Mouse (Mus musculus) embryonic facial prominence, embryonic 11.5 days (tissue): ENCODE data around the gene Fgfr2. TPM values are rescaled to one million over a fixed set of nuclear protein-coding genes. Genes with fewer than 3 reads are reported as not detected.
"Not testable (repeated sequence)": the region's sequence is repeated elsewhere in the genome, so short reads cannot be mapped to it uniquely, and the experiment has no call there.

Experiments
- ATAC-seq: fragments of 200-750 bp; cut with Nextera tagmentation; replicated peaks from 2 replicates; pipeline ENCODE4 v1.8.0; 2017; ENCODE audit warnings: low read depth; ENCODE audit not compliant: insufficient number of reproducible peaks, low FRiP score, low TSS enrichment
- DNase-seq: peaks from one replicate; pipeline ENCODE4 v3.0.0-alpha.2; 2015; ENCODE audit warnings: low spot score
- H3K27ac ChIP-seq: fragments of 300-500 bp; sonication (generic); replicated peaks from 2 replicates; pipeline ENCODE4 v1.5.1; 2014; ENCODE audit warnings: mild to moderate bottlenecking, low read depth, low read length, control low read depth
- H3K27me3 ChIP-seq: fragments of 300-500 bp; sonication (generic); 2 replicates; pipeline ENCODE4 v1.6.1; 2014; ENCODE audit warnings: mild to moderate bottlenecking, low read length, moderate library complexity, mixed read lengths; ENCODE audit not compliant: control insufficient read depth, insufficient read depth
- H3K36me3 ChIP-seq: fragments of 300-500 bp; sonication (generic); replicated peaks from 2 replicates; pipeline ENCODE4 v1.6.1; 2014; ENCODE audit warnings: low read depth, mild to moderate bottlenecking, low read length, moderate library complexity, mixed read lengths; ENCODE audit not compliant: control insufficient read depth, insufficient read depth
- H3K4me1 ChIP-seq: fragments of 300-500 bp; sonication (generic); 2 replicates; pipeline ENCODE4 v1.6.1; 2014; ENCODE audit warnings: low read length, mixed read lengths; ENCODE audit not compliant: control insufficient read depth, insufficient read depth
- H3K4me2 ChIP-seq: fragments of 300-500 bp; sonication (generic); 2 replicates; pipeline ENCODE4 v1.6.1; 2014; ENCODE audit warnings: low read depth, mild to moderate bottlenecking, control low read depth, low read length, moderate library complexity
- H3K4me3 ChIP-seq: fragments of 300-500 bp; sonication (generic); 2 replicates; pipeline ENCODE4 v1.5.1; 2014; ENCODE audit warnings: low read depth, low read length, control low read depth
- H3K9ac ChIP-seq: fragments of 300-500 bp; sonication (generic); replicated peaks from 2 replicates; pipeline ENCODE4 v1.6.1; 2014; ENCODE audit warnings: mild to moderate bottlenecking, control low read depth, low read length
- H3K9me3 ChIP-seq: fragments of 300-500 bp; sonication (generic); replicated peaks from 2 replicates; pipeline ENCODE4 v1.6.1; 2016; ENCODE audit warnings: mild to moderate bottlenecking, low read length, inconsistent platforms, mixed read lengths; ENCODE audit not compliant: control insufficient read depth
- WGBS: fragments of 180-500 bp; shearing (Covaris S2); extraction: QIAGEN DNeasy Blood & Tissue Kit; methylation state at CpG from one replicate; pipeline ENCODE4 v1.1.7; 2014; 5-methylcytosine and 5-hydroxymethylcytosine counted together
- polyA plus RNA-seq: library from polyadenylated mRNA; unstranded; fragments of >200 nt; fragmentation: Nextera tagmentation; extraction: Ambion mirVana; gene quantifications from 2 replicates; pipeline ENCODE4 v1.2.1, GENCODE M21; 2014

The Fgfr2 gene
- polyA plus RNA-seq, 1 experiment from 2014 or later: 75.6 TPM

GRCm38 (mm10) chr7:132529206-132529605 lies 593.9 kb downstream of the Fgfr2 start:
- Histone ChIP-seq H3K36me3 (no peaks in the 10 kb centered on the region), H3K9me3 (no peaks in the 10 kb centered on the region), H3K4me3 (no peak overlapping the region), H3K4me1 (no peaks in the 10 kb centered on the region), H3K27ac (no peak overlapping the region), H3K9ac (no peak overlapping the region), H3K27me3 (no peaks in the 10 kb centered on the region), H3K4me2 (no peak overlapping the region)
- no peak for ATAC-seq
- 55% methylated on average over 3 of the region's 3 CpGs for WGBS
- no peak for DNase-seq

DNA sequence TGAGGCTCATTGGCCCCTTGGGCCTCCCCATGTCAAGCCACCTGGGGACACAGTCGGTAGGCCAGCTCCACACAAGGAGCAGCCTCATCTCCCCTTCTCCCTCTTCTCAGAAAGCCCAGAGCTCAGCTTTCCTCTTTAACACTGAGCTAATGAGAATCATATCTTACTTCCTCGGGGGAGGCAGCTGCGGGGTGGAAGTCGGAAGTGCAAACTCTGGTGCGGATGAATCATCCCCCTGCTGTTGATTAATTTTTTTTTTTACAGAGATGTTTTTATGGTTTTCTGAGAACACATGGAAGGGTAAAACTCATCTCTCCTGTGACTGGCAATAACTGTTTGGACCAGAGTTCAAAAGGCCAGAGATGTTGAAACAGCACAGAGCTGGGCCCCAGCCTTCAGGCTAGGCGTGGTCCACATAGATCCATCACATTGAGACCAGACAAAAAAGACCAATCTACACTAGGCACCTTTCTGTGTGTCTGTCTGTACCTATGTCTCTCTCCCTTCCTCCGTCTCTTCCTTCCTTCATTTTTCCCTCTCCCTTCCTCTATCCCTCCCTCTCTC lies 609.6 kb downstream of the Fgfr2 start:
- ATAC-seq (no peak), DNase-seq (no peak)
- H3K9me3 ChIP-seq: no peaks in the 10 kb centered on the region
- H3K4me2 ChIP-seq: no peak overlapping the region
- H3K36me3 ChIP-seq: no peaks in the 10 kb centered on the region
- H3K27me3 ChIP-seq: no peaks in the 10 kb centered on the region
- H3K27ac ChIP-seq: no peak overlapping the region
- no peak overlapping the region for H3K9ac ChIP-seq
- 72% methylated on average over 7 of the region's 7 CpGs for WGBS
- no peak overlapping the region for H3K4me3 ChIP-seq
- no peaks in the 10 kb centered on the region for H3K4me1 ChIP-seq

DNA sequence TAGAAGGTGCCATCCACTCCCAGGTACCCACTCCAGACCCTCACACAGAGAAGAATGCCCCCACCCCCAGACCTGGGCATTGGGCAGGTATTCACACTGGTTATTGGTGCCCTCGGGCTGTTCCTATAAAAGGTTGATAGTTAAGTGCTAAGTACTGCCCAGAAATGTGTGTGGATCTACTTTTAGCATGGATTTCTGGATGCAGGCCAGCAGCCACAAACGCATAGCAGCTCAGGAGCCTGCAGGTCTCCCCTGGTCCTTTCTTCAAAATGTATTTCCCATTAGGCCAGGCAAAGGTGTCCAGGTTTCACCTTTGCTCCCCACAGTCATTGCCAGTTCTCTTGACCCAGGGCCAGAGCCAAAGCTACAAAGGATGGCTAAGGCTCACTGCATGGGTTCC lies 614.0 kb downstream of the Fgfr2 start:
- Histone ChIP-seq H3K36me3 (no peaks in the 10 kb centered on the region), H3K4me1 (no peaks in the 10 kb centered on the region), H3K9me3 (no peaks in the 10 kb centered on the region), H3K9ac (no peak overlapping the region), H3K4me2 (no peak overlapping the region), H3K4me3 (no peak overlapping the region), H3K27ac (no peak overlapping the region), H3K27me3 (no peaks in the 10 kb centered on the region)
- DNase-seq: no peak
- WGBS: 85% methylated on average over 2 of the region's 2 CpGs
- no peak for ATAC-seq

- Histone ChIP-seq H3K9me3 (no peaks in the 10 kb centered on the region), H3K27me3 (no peaks in the 10 kb centered on the region), H3K4me1 (no peaks in the 10 kb centered on the region), H3K4me2 (no peak overlapping the region), H3K9ac (no peak overlapping the region), H3K27ac (no peak overlapping the region), H3K4me3 (no peak overlapping the region), H3K36me3 (no peaks in the 10 kb centered on the region)
- no peak for ATAC-seq
- DNase-seq: peak; percentile 35
- 50% methylated on average over 4 of the region's 4 CpGs for WGBS
Measured at GRCm38 (mm10) chr7:132507361-132507760, 615.8 kb downstream of the Fgfr2 start.

- no peak overlapping the region for H3K4me2 ChIP-seq
- ATAC-seq: no peak
- WGBS: 39% methylated on average over 5 of the region's 5 CpGs
- H3K9ac ChIP-seq: no peak overlapping the region
- no peaks in the 10 kb centered on the region for H3K4me1 ChIP-seq
- H3K4me3 ChIP-seq: no peak overlapping the region
- H3K9me3 ChIP-seq: no peaks in the 10 kb centered on the region
- DNase-seq: no peak
- no peaks in the 10 kb centered on the region for H3K27me3 ChIP-seq
- no peak overlapping the region for H3K27ac ChIP-seq
- H3K36me3 ChIP-seq: no peaks in the 10 kb centered on the region
Measured at GRCm38 (mm10) chr7:132506226-132506625, 616.9 kb downstream of the Fgfr2 start.

GRCm38 (mm10) chr7:132502445-132502844 lies 620.7 kb downstream of the Fgfr2 start:
- not testable (repeated sequence) for H3K27ac ChIP-seq, H3K27me3 ChIP-seq, H3K36me3 ChIP-seq, H3K4me1 ChIP-seq, ATAC-seq, H3K9me3 ChIP-seq, H3K4me2 ChIP-seq, DNase-seq, H3K4me3 ChIP-seq, H3K9ac ChIP-seq

GRCm38 (mm10) chr7:132497142-132497541 lies 626.0 kb downstream of the Fgfr2 start:
- Histone ChIP-seq H3K4me2 (no peak overlapping the region), H3K4me1 (no peaks in the 10 kb centered on the region), H3K36me3 (no peaks in the 10 kb centered on the region), H3K4me3 (no peak overlapping the region), H3K9me3 (no peaks in the 10 kb centered on the region), H3K9ac (no peak overlapping the region), H3K27ac (no peak overlapping the region), H3K27me3 (no peaks in the 10 kb centered on the region)
- DNase-seq: no peak
- ATAC-seq: no peak
- WGBS: 100% methylated on average over 3 of the region's 3 CpGs

DNA sequence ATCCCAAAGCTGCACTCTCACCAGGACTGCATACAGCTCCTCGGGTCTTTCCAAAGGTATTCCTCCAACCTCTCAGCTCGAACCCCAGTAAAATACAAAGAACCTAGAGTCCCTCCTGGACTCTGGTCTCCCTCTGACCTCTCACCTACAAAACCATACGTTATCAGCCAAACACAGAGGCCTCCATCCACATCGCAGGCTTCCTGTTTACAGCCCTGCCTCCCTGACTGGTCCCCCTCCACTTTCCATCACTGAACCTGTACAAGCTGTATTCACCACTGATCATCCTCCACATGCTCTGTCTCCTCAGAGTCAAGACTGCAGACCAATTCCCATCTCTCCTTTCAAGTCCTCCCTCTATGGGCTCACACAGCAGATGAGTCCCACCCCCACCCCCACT lies 628.9 kb downstream of the Fgfr2 start:
- no peaks in the 10 kb centered on the region for H3K36me3 ChIP-seq
- DNase-seq: no peak
- H3K4me2 ChIP-seq: no peak overlapping the region
- H3K9ac ChIP-seq: no peak overlapping the region
- 69% methylated on average over 4 of the region's 4 CpGs for WGBS
- H3K27me3 ChIP-seq: no peaks in the 10 kb centered on the region
- H3K4me1 ChIP-seq: no peaks in the 10 kb centered on the region
- H3K27ac ChIP-seq: no peak overlapping the region
- no peak overlapping the region for H3K4me3 ChIP-seq
- no peak for ATAC-seq
- H3K9me3 ChIP-seq: no peaks in the 10 kb centered on the region
